Mouse (Mus musculus) hindbrain, embryonic 15.5 days (tissue): ENCODE measurements at regions not wholly inside any gene's neighbourhood (a gene's known extent, or its start where the extent isn't known, plus 50 kb on each side); places are given as distances from the start of the nearest gene placed in this dataset.

ENCODE experiments used
- ATAC-seq: fragments of 200-750 bp; cut with Nextera tagmentation; 2 replicates; pipeline ENCODE4 v1.8.0; 2017; ENCODE audit warnings: low read depth, moderate number of reproducible peaks, moderate TSS enrichment; ENCODE audit not compliant: low FRiP score
- H3K27ac ChIP-seq: fragments of 300-500 bp; sonication (generic); replicated peaks from 2 replicates; pipeline ENCODE4 v1.5.1; 2015; ENCODE audit warnings: mild to moderate bottlenecking, inconsistent platforms
- H3K27me3 ChIP-seq: fragments of 300-500 bp; sonication (generic); 2 replicates; pipeline ENCODE4 v1.6.1; 2015; ENCODE audit warnings: control low read depth, inconsistent platforms
- H3K36me3 ChIP-seq: fragments of 300-500 bp; sonication (generic); 2 replicates; pipeline ENCODE4 v1.6.1; 2015; ENCODE audit warnings: control low read depth, inconsistent platforms
- H3K4me1 ChIP-seq: fragments of 300-500 bp; sonication (generic); replicated peaks from 2 replicates; pipeline ENCODE4 v1.6.1; 2015; ENCODE audit warnings: control low read depth, inconsistent platforms
- H3K4me2 ChIP-seq: fragments of 300-500 bp; sonication (generic); 2 replicates; pipeline ENCODE4 v1.6.1; 2015; ENCODE audit warnings: moderate library complexity, mild to moderate bottlenecking, inconsistent platforms
- H3K4me3 ChIP-seq: fragments of 300-500 bp; sonication (generic); 2 replicates; pipeline ENCODE4 v1.5.1; 2015; ENCODE audit warnings: mild to moderate bottlenecking, inconsistent platforms
- H3K9ac ChIP-seq: fragments of 300-500 bp; sonication (generic); 2 replicates; pipeline ENCODE4 v1.6.1; 2015; ENCODE audit warnings: inconsistent platforms
- H3K9me3 ChIP-seq: fragments of 300-500 bp; sonication (generic); 2 replicates; pipeline ENCODE4 v1.6.1; 2016; ENCODE audit warnings: control low read depth, inconsistent platforms
- WGBS: fragments of 180-500 bp; shearing (Covaris S2); methylation state at CpG from one replicate; pipeline ENCODE4 v1.1.7; 2015; 5-methylcytosine and 5-hydroxymethylcytosine counted together

DNA sequence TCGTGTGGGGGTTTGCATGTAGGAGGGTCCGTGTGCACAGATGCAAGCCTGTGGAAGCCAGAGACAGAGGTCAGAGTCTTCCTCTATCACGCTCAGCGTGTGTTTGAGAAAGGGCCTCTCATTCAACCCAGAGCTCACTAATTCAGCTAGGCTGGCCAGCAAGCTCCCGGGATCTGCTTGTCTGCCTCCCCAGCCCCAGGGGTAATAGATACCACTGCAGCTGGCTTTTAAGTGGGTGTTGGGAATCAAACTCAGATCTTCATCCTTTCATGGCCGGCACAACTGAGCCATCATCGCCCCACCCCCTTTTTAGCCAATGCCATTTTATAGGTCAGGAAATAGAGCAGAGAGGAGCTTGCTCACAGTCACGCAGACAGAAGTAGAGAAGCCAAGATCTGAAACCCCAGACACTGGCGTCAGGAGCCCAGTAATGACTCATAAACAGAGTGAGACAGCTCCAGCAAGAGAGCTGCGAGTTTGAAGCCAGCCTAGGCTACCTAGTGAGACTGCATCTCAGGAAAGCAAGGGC lies 80.3 kb downstream of the 1700001O22Rik start:
- Histone ChIP-seq H3K9ac (peak overlapping the region; percentile 21; the same call in 1 of the 2 replicates), H3K36me3 (no peaks in the 10 kb centered on the region), H3K4me3 (no peak overlapping the region), H3K27me3 (no peaks in the 10 kb centered on the region), H3K4me1 (peaks cover 75% of the 10 kb centered on the region), H3K4me2 (no peak overlapping the region), H3K9me3 (no peaks in the 10 kb centered on the region), H3K27ac (peak overlapping the region; percentile 97)
- 12% methylated on average over 10 of the region's 10 CpGs for WGBS
- ATAC-seq = no peak

- Histone ChIP-seq H3K4me1 (peaks cover 82% of the 10 kb centered on the region), H3K9ac (peak overlapping the region; percentile 21), H3K27me3 (no peaks in the 10 kb centered on the region), H3K4me2 (no peak overlapping the region), H3K27ac (peak overlapping the region; percentile 97), H3K36me3 (no peaks in the 10 kb centered on the region), H3K9me3 (no peaks in the 10 kb centered on the region), H3K4me3 (no peak overlapping the region)
- ATAC-seq = no peak
- WGBS = 11% methylated on average over 7 of the region's 7 CpGs
Measured at GRCm38 (mm10) chr2:30722263-30723050, 81.0 kb downstream of the 1700001O22Rik start.

DNA sequence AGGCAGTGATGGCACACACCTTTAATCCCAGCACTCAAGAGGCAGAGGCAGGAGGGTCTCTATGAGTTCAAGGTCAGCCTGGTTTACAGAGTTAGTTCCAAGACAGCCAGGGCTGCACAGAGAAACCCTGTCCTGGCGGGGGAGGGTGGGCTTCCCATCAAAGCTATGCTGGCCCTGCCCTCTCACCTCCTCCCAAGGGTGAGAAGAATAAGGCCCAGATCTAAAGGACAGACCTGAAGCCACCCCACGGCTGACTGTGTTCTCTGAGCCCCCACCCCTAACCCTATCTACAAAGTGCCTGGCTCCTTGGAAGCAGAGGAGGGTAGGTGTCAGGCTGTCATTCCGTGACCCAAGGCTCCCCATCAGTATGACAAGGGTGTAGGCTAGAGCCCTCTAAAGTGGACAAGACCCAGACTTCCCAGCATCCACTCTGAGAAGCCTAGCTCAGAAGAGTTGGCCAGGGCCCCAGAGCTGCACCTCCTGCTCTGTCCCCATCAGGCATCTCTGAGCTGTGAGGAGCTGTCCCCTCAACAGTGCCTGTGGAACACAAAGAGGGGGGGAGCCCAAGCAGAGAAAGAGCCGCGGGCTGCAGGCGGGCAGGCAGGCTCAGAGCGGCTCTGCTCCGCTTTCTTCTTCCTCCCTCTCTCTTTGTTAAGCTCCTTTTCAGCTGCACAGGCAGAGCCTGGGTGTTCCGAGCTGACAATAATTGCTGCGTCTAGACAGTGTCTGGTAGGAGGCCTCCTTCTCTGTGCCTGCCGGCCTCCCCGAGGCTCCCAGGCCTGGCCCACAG lies 81.8 kb downstream of the 1700001O22Rik start:
- 8% methylated on average over 12 of the region's 12 CpGs for WGBS
- H3K36me3 ChIP-seq = no peaks in the 10 kb centered on the region

DNA sequence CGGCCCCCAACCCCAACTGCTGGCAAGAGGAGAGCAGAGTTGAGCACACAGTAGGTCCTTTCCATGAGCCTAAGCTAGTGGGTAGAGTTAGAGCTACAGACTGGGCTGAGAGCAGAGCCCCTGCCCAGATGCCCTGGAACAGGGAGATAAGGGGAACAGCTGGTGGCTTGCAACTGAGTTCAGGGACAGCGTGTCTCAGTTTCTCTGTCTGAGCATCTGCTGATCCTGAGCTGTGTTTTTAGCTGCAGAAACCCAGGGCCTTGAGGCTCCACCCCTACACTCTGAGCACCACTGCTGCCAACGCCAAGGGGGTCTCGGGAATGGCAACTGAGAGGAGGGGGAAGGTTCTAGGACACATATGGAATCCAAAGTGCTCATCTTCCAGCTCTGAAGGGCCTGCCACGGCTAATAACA lies 82.4 kb downstream of the 1700001O22Rik start:
- Histone ChIP-seq H3K4me3 (no peak overlapping the region), H3K4me1 (peaks cover 93% of the 10 kb centered on the region), H3K27ac (peak overlapping the region; percentile 97), H3K9ac (peak overlapping the region; percentile 21; the same call in 1 of the 2 replicates), H3K9me3 (no peaks in the 10 kb centered on the region), H3K36me3 (no peaks in the 10 kb centered on the region), H3K27me3 (no peaks in the 10 kb centered on the region), H3K4me2 (no peak overlapping the region)
- 33% methylated on average over 5 of the region's 5 CpGs for WGBS
- no peak for ATAC-seq

More for the DNA sequence above, 81.8 kb downstream of the 1700001O22Rik start:
- Histone ChIP-seq H3K27ac (peak overlapping the region; percentile 97), H3K27me3 (no peaks in the 10 kb centered on the region), H3K4me3 (no peak overlapping the region), H3K9ac (peak overlapping the region; percentile 21), H3K9me3 (no peaks in the 10 kb centered on the region), H3K4me2 (no peak overlapping the region), H3K4me1 (peaks cover 90% of the 10 kb centered on the region)
- peak; percentile 66 for ATAC-seq

DNA sequence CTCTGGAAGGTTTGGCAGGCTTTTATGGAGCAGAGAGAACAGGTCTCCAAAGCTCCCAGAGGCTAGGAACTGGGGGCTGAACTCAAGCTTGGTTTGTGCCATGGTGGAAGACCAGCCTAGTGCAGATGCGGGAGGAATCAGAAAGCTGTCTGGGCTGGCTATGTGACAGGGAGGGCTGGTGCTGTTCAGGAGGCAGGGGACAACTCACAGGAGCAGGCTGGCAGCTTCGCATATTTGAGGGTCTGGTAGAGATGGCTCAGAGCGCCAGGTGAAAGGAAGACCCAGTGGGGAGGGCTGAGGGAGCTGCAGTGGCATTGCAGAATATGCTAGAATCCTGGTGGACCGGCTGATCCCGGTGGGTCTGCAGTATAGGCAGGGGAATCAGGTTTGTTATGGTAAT lies 83.2 kb downstream of the 1700001O22Rik start:
- H3K27me3 ChIP-seq = no peaks in the 10 kb centered on the region
- no peak overlapping the region for H3K4me3 ChIP-seq
- no peak for ATAC-seq
- peak overlapping the region; percentile 69 for H3K4me2 ChIP-seq
- peaks cover 89% of the 10 kb centered on the region for H3K4me1 ChIP-seq
- H3K27ac ChIP-seq = peak overlapping the region; percentile 97
- no peaks in the 10 kb centered on the region for H3K9me3 ChIP-seq
- WGBS = 18% methylated on average over 5 of the region's 5 CpGs
- peak overlapping the region; percentile 39 for H3K9ac ChIP-seq
- H3K36me3 ChIP-seq = no peaks in the 10 kb centered on the region

GRCm38 (mm10) chr2:30719611-30720290 lies 83.7 kb downstream of the 1700001O22Rik start:
- 12% methylated on average over 8 of the region's 8 CpGs for WGBS
- Histone ChIP-seq H3K4me3 (no peak overlapping the region), H3K27me3 (no peaks in the 10 kb centered on the region), H3K4me2 (peak overlapping the region; percentile 69), H3K4me1 (peaks cover 84% of the 10 kb centered on the region), H3K9ac (peak overlapping the region; percentile 39), H3K27ac (peak overlapping the region; percentile 97), H3K36me3 (no peaks in the 10 kb centered on the region), H3K9me3 (no peaks in the 10 kb centered on the region)
- no peak for ATAC-seq

- Histone ChIP-seq H3K4me1 (peaks cover 79% of the 10 kb centered on the region), H3K36me3 (no peaks in the 10 kb centered on the region), H3K4me2 (peak overlapping the region; percentile 69), H3K9me3 (no peaks in the 10 kb centered on the region), H3K9ac (peak overlapping the region; percentile 55), H3K27ac (peak overlapping the region; percentile 97), H3K27me3 (no peaks in the 10 kb centered on the region), H3K4me3 (peak overlapping the region; percentile 26)
- ATAC-seq = peak; percentile 46
- WGBS = under 1% methylated on average over 27 of the region's 29 CpGs
Measured at GRCm38 (mm10) chr2:30718741-30719381, 84.6 kb downstream of the 1700001O22Rik start.

GRCm38 (mm10) chr2:30718329-30718675 lies 85.2 kb downstream of the 1700001O22Rik start:
- H3K4me3 ChIP-seq = peak overlapping the region; percentile 26
- ATAC-seq = peak; percentile 73

GRCm38 (mm10) chr2:30717566-30718328 lies 85.7 kb downstream of the 1700001O22Rik start:
- Histone ChIP-seq H3K27ac (peak overlapping the region; percentile 97), H3K36me3 (no peaks in the 10 kb centered on the region), H3K4me3 (0 out of 2 replicates have a peak overlapping the region, but pooled peaks have one; percentile 26), H3K9me3 (no peaks in the 10 kb centered on the region), H3K4me1 (peaks cover 81% of the 10 kb centered on the region), H3K4me2 (peak overlapping the region; percentile 69), H3K27me3 (no peaks in the 10 kb centered on the region), H3K9ac (no peak overlapping the region)
- ATAC-seq = no peak
- 5% methylated on average over 16 of the region's 16 CpGs for WGBS

More at GRCm38 (mm10) chr2:30718329-30718675, 85.2 kb downstream of the 1700001O22Rik start:
- Histone ChIP-seq H3K27ac (peak overlapping the region; percentile 97), H3K27me3 (no peaks in the 10 kb centered on the region), H3K4me1 (peaks cover 81% of the 10 kb centered on the region), H3K9ac (peak overlapping the region; percentile 55), H3K4me2 (peak overlapping the region; percentile 69), H3K9me3 (no peaks in the 10 kb centered on the region), H3K36me3 (no peaks in the 10 kb centered on the region)
- WGBS = under 1% methylated on average over 12 of the region's 12 CpGs

- no peaks in the 10 kb centered on the region for H3K9me3 ChIP-seq
- no peak for ATAC-seq
- no peak overlapping the region for H3K4me3 ChIP-seq
- no peaks in the 10 kb centered on the region for H3K27me3 ChIP-seq
- peak overlapping the region; percentile 21 for H3K4me2 ChIP-seq
- H3K36me3 ChIP-seq = no peaks in the 10 kb centered on the region
- peaks cover 81% of the 10 kb centered on the region for H3K4me1 ChIP-seq
- whole genome bisulfite sequencing = 3% methylated on average over 24 of the region's 24 CpGs
- H3K27ac ChIP-seq = peak overlapping the region; percentile 97
- H3K9ac ChIP-seq = peak overlapping the region; percentile 20; the same call in 1 of the 2 replicates
Measured at GRCm38 (mm10) chr2:30716580-30717565, 86.6 kb downstream of the 1700001O22Rik start.
